Mouse (Mus musculus): ENCODE data around the gene Catsperd. TPM values are rescaled to one million over a fixed set of nuclear protein-coding genes. Genes with fewer than 3 reads are reported as not detected.
A peak's percentile ranks its signal among the peaks of the same experiment; 100 is the strongest.

Catsperd gene
- total RNA-seq (2012; rRNA removed) (0.21 and 0.25 TPM in 2 replicates), total RNA-seq (2014; rRNA removed) (0.16 and 0.49 TPM in 2 replicates), polyA plus RNA-seq (2012; ENCODE audit: insufficient read length, low read depth) (0.36 and 0.45 TPM in 2 replicates)

- dilution Hi-C loops (cut with MboI; ENCODE audit: extremely low pct_ligation_motif_present, extremely low pct_unique_long_range_greater_than_20kb, low sequenced_read_pairs) = no loop called here
- H3K79me2 ChIP-seq (replicated peaks; ENCODE audit: control insufficient read depth, extremely low read depth, insufficient read depth, poor library complexity, severe bottlenecking) = peaks cover 41% of the 10 kb centered on the region
- no peaks in the 10 kb centered on the region for H3K27me3 ChIP-seq (replicated peaks)
- H3K27ac ChIP-seq (ENCODE audit: insufficient read depth, low read depth) = peak within 1 kb of the TSS; percentile 63
- DNase-seq (ENCODE audit: extremely low read depth) = peak; percentile 62
- peak within 1 kb of the TSS; percentile 55 to 64 (median 61) for H3K4me3 ChIP-seq (replicated peaks in 1 of 3; ENCODE audit: low read depth in 2 of 3, low read length in 2 of 3, poor library complexity in 1 of 3)
- H3K36me3 ChIP-seq (replicated peaks in 1 of 2; ENCODE audit: control insufficient read depth in 1 of 2, insufficient read depth in 1 of 2, low read length in 1 of 2) = peaks cover 18 to 30% of the 10 kb centered on the region in 2 experiments
- in situ Hi-C loops (cut with MboI; ENCODE audit: low pct_ligation_motif_present, low pct_unique_long_range_greater_than_20kb, low sequenced_read_pairs) = no loop called here
- H3K4me2 ChIP-seq (ENCODE audit: insufficient read depth, low read depth, poor library complexity, severe bottlenecking) = peak within 1 kb of the TSS; percentile 86
- H3K9ac ChIP-seq (ENCODE audit: insufficient read depth, low read depth) = peak within 1 kb of the TSS; percentile 99; the same call in 1 of the 2 replicates
- TF ChIP-seq ELF1 (IDR thresholded peaks at IDR 0.05; ENCODE audit: low read depth, low read length) (no peak), E2F4 (IDR thresholded peaks at IDR 0.05; ENCODE audit: insufficient replicate concordance, low read depth, low read length) (no peak), TCF12 (IDR thresholded peaks at IDR 0.05; ENCODE audit: low read depth, low read length) (peak; percentile 34; the same call in 1 of the 2 replicates), GABPA (IDR thresholded peaks at IDR 0.05; ENCODE audit: insufficient replicate concordance, low read depth, low read length) (no peak), BHLHE40 (IDR thresholded peaks at IDR 0.05; ENCODE audit: low read depth, low read length) (no peak; the same call in 1 of the 2 replicates), KAT2A (IDR thresholded peaks at IDR 0.05; ENCODE audit: insufficient replicate concordance, low read length) (no peak), POLR2A (IDR thresholded peaks at IDR 0.05; ENCODE audit: low read depth, low read length) (peak; percentile 53), TBP (conservative IDR thresholded peaks at IDR 0.05; ENCODE audit: low read depth, low read length) (no peak), EP300 (IDR thresholded peaks at IDR 0.05; ENCODE audit: low read length) (no peak), NRF1 (IDR thresholded peaks at IDR 0.05; ENCODE audit: low read depth, low read length) (peak; percentile 86), PAX5 (IDR thresholded peaks at IDR 0.05; ENCODE audit: low read length) (no peak), ZNF384 (IDR thresholded peaks at IDR 0.05; ENCODE audit: low read depth, low read length) (no peak), CTCF (conservative IDR thresholded peaks at IDR 0.05 in 1 of 2, IDR thresholded peaks at IDR 0.05 in 1 of 2; ENCODE audit: low read depth in 2 of 2, low read length in 2 of 2) (no peak), NELFE (IDR thresholded peaks at IDR 0.05; ENCODE audit: low read depth, low read length) (0 out of 2 replicates have a peak, but pooled peaks have one; percentile 44), MXI1 (IDR thresholded peaks at IDR 0.05; ENCODE audit: low read depth, low read length) (peak; percentile 85)
- peaks cover 17 to 56% of the 10 kb centered on the region in 2 experiments for H3K4me1 ChIP-seq (ENCODE audit: control insufficient read depth in 1 of 2, insufficient read depth in 2 of 2)
- H3K9me3 ChIP-seq (replicated peaks; ENCODE audit: low read length) = no peaks in the 10 kb centered on the region
These were observed at the start of gene Catsperd for GRCm38 (mm10) chr17:56627530-56628277. Catsperd (plus strand) TSS chr17:56628143.

- H3K9ac ChIP-seq (ENCODE audit: insufficient read depth, low read depth) = peak overlapping the region; percentile 86
- no peak for TF ChIP-seq SMC3 (IDR thresholded peaks at IDR 0.05; ENCODE audit: low read depth, low read length)
- H3K79me2 ChIP-seq (replicated peaks; ENCODE audit: control insufficient read depth, extremely low read depth, insufficient read depth, poor library complexity, severe bottlenecking) = peaks cover 90% of the 10 kb centered on the region
- H3K27ac ChIP-seq (ENCODE audit: insufficient read depth, low read depth) = no peak overlapping the region
- no peak for DNase-seq (ENCODE audit: extremely low read depth)
- peaks cover 22 to 49% of the 10 kb centered on the region in 2 experiments for H3K4me1 ChIP-seq (ENCODE audit: control insufficient read depth in 1 of 2, insufficient read depth in 2 of 2)
- dilution Hi-C loops (cut with MboI; ENCODE audit: extremely low pct_ligation_motif_present, extremely low pct_unique_long_range_greater_than_20kb, low sequenced_read_pairs) (no loop called here), in situ Hi-C loops (cut with MboI; ENCODE audit: low pct_ligation_motif_present, low pct_unique_long_range_greater_than_20kb, low sequenced_read_pairs) (no loop called here)
- H3K4me3 ChIP-seq (replicated peaks in 1 of 3; ENCODE audit: low read depth in 2 of 3, low read length in 2 of 3, poor library complexity in 1 of 3) = peak overlapping the region; percentile 86 to 95 (median 91)
- H3K36me3 ChIP-seq (replicated peaks in 1 of 2; ENCODE audit: control insufficient read depth in 1 of 2, insufficient read depth in 1 of 2, low read length in 1 of 2) = peaks cover 55 to 70% of the 10 kb centered on the region in 2 experiments
- peak overlapping the region; percentile 74 for H3K4me2 ChIP-seq (ENCODE audit: insufficient read depth, low read depth, poor library complexity, severe bottlenecking)
- H3K27me3 ChIP-seq (replicated peaks) = no peaks in the 10 kb centered on the region
- H3K9me3 ChIP-seq (replicated peaks; ENCODE audit: low read length) = no peaks in the 10 kb centered on the region
These were observed 44.9 kb upstream of the Catsperd start for GRCm38 (mm10) chr17:56583071-56583470.
